Mouse (Mus musculus): Measurements from ENCODE around the gene Rpa3.
A peak's percentile ranks its signal among the peaks of the same experiment; 100 is the strongest.

Gene Rpa3

GRCm38 (mm10) chr6:8259004-8259666, at the start of gene Rpa3, which contains the start of the genes Umad1 and Gm45062:
Rpa3 (minus strand) TSS chr6:8259173.
Umad1 (plus strand) TSS chr6:8259288.
Gm45062 (plus strand) TSS chr6:8259450.
- peak; percentile 95 for DNase-seq (ENCODE audit: low spot score)

- DNase-seq (ENCODE audit: low spot score), result no peak
Observed at GRCm38 (mm10) chr6:8307878-8308775, 49.2 kb upstream of the Rpa3 start.

- no peak for DNase-seq (ENCODE audit: low spot score)
Observed at GRCm38 (mm10) chr6:8299066-8299863, 40.3 kb upstream of the Rpa3 start.

GRCm38 (mm10) chr6:8294048-8294784, 35.2 kb upstream of the Rpa3 start:
- DNase-seq (ENCODE audit: low spot score), result no peak

- no peak for DNase-seq (ENCODE audit: low spot score)
Observed at GRCm38 (mm10) chr6:8288755-8289580, 30.0 kb upstream of the Rpa3 start.

GRCm38 (mm10) chr6:8286146-8286545, 27.2 kb upstream of the Rpa3 start:
- DNase-seq (ENCODE audit: low spot score), result no peak

GRCm38 (mm10) chr6:8285401-8285960, 26.5 kb upstream of the Rpa3 start:
- no peak for DNase-seq (ENCODE audit: low spot score)

- DNase-seq (ENCODE audit: low spot score), result no peak
Observed at GRCm38 (mm10) chr6:8283255-8283654, 24.3 kb upstream of the Rpa3 start.

- no peak for DNase-seq (ENCODE audit: low spot score)
Observed at GRCm38 (mm10) chr6:8278426-8279002, 19.5 kb upstream of the Rpa3 start.

- no peak for DNase-seq (ENCODE audit: low spot score)
Observed at GRCm38 (mm10) chr6:8276431-8276830, 17.5 kb upstream of the Rpa3 start.

GRCm38 (mm10) chr6:8275098-8275497, 16.1 kb upstream of the Rpa3 start:
- DNase-seq (ENCODE audit: low spot score), result peak; percentile 67

- DNase-seq (ENCODE audit: low spot score), result peak; percentile 61
Observed at GRCm38 (mm10) chr6:8274387-8275054, 15.5 kb upstream of the Rpa3 start.

GRCm38 (mm10) chr6:8271047-8271446, 12.1 kb upstream of the Rpa3 start:
- no peak for DNase-seq (ENCODE audit: low spot score)

GRCm38 (mm10) chr6:8259667-8260044, 683 bp upstream of the Rpa3 start:
- no peak for DNase-seq (ENCODE audit: low spot score)

GRCm38 (mm10) chr6:8258316-8258715, 657 bp downstream of the Rpa3 start:
- DNase-seq (ENCODE audit: low spot score), result no peak

GRCm38 (mm10) chr6:8228596-8228995, 30.4 kb downstream of the Rpa3 start:
- no peak for DNase-seq (ENCODE audit: low spot score)

- DNase-seq (ENCODE audit: low spot score), result no peak
Observed at GRCm38 (mm10) chr6:8227035-8227434, 31.9 kb downstream of the Rpa3 start.

GRCm38 (mm10) chr6:8210661-8211060, 48.3 kb downstream of the Rpa3 start:
- no peak for DNase-seq (ENCODE audit: low spot score)

GRCm38 (mm10) chr6:8209866-8210186, 49.1 kb downstream of the Rpa3 start:
- DNase-seq (ENCODE audit: low spot score), result no peak
